ENCODE assay signal across 24 mouse cellular contexts in genomic region chr16:9834236-9834635, GRCm38 (mm10).
"Had no signal": no experiment of that assay in that cellular context is flagged by ENCODE, and none has a peak within 500 bp of the region (broad histone marks: within the 10 kb centered on the region; RNA-seq: fewer than 3 reads in every experiment).

No protein-coding gene starts in this region.

- H3K27me3 ChIP-seq: lung, embryonic 15.5 days; megakaryocyte, embryonic 14.5 days; neural tube, embryonic 13.5 days; neural tube, embryonic 15.5 days; stomach, embryonic 15.5 days had no signal

- H3K4me1 ChIP-seq: lung, embryonic 15.5 days; megakaryocyte, embryonic 14.5 days; neural tube, embryonic 13.5 days; neural tube, embryonic 15.5 days; stomach, embryonic 15.5 days had no signal

- H3K9me3 ChIP-seq: lung, embryonic 15.5 days; neural tube, embryonic 13.5 days; neural tube, embryonic 15.5 days; stomach, embryonic 15.5 days had no signal

- DNase-seq: liver, postnatal 0 days; lung, adult 2 months; lung, postnatal 14 days; lung, postnatal 36 days; midbrain, embryonic 14.5 days; retina, postnatal 1 day; right cerebral cortex, adult 18-20 months; right cerebral cortex, postnatal 25 days; right cerebral cortex, postnatal 4 days; spleen, adult 18-20 months; thymus, adult 2 months; thymus, postnatal 25 days; thymus, postnatal 4 days had no signal

- H3K4me2 ChIP-seq: lung, embryonic 15.5 days; midbrain, embryonic 11.5 days; neural tube, embryonic 13.5 days; neural tube, embryonic 15.5 days; stomach, embryonic 15.5 days had no signal

- H3K9ac ChIP-seq: liver, postnatal 0 days; lung, embryonic 15.5 days; neural tube, embryonic 13.5 days; neural tube, embryonic 15.5 days; stomach, embryonic 15.5 days had no signal

- ATAC-seq: liver, postnatal 0 days; lung, postnatal 0 days; midbrain, embryonic 16.5 days had no signal

- H3K36me3 ChIP-seq: lung, embryonic 15.5 days; neural tube, embryonic 13.5 days; neural tube, embryonic 15.5 days; stomach, embryonic 15.5 days had no signal

- H3K27ac ChIP-seq: lung, embryonic 15.5 days; macrophage; neural tube, embryonic 13.5 days; neural tube, embryonic 15.5 days; stomach, embryonic 15.5 days; stomach, postnatal 0 days had no signal

- H3K4me3 ChIP-seq: lung, embryonic 15.5 days; megakaryocyte, embryonic 14.5 days; myocyte; neural tube, embryonic 13.5 days; neural tube, embryonic 15.5 days; stomach, embryonic 15.5 days had no signal
